Mouse (Mus musculus) embryonic facial prominence, embryonic 10.5 days (tissue): ENCODE data around the gene Fgd4. TPM values are rescaled to one million over a fixed set of nuclear protein-coding genes. Genes with fewer than 3 reads are reported as not detected.
"Not testable (repeated sequence)": the region's sequence is repeated elsewhere in the genome, so short reads cannot be mapped to it uniquely, and the experiment has no call there.

ENCODE experiments used
- DNase-seq: peaks from one replicate; pipeline ENCODE4 v3.0.0-alpha.2; 2017; ENCODE audit warnings: low spot score
- H3K27ac ChIP-seq: fragments of 300-500 bp; sonication (generic); replicated peaks from 2 replicates; pipeline ENCODE4 v1.5.1; 2016; ENCODE audit warnings: mild to moderate bottlenecking
- H3K27me3 ChIP-seq: fragments of 300-500 bp; sonication (generic); replicated peaks from 2 replicates; pipeline ENCODE4 v1.6.1; 2016; ENCODE audit warnings: low read depth, mild to moderate bottlenecking; ENCODE audit not compliant: poor library complexity, severe bottlenecking
- H3K36me3 ChIP-seq: fragments of 300-500 bp; sonication (generic); replicated peaks from 2 replicates; pipeline ENCODE4 v1.6.1; 2016; ENCODE audit warnings: mild to moderate bottlenecking, moderate library complexity
- H3K4me1 ChIP-seq: fragments of 300-500 bp; sonication (generic); 2 replicates; pipeline ENCODE4 v1.6.1; 2016
- H3K4me3 ChIP-seq: fragments of 300-500 bp; sonication (generic); 2 replicates; pipeline ENCODE4 v1.5.1; 2016; ENCODE audit warnings: mild to moderate bottlenecking, moderate library complexity
- H3K9me3 ChIP-seq: fragments of 300-500 bp; sonication (generic); 2 replicates; pipeline ENCODE4 v1.6.1; 2016; ENCODE audit warnings: mild to moderate bottlenecking
- WGBS: fragments of 180-500 bp; shearing (Covaris S2); methylation state at CpG from one replicate; pipeline ENCODE4 v1.1.7; 2016; 5-methylcytosine and 5-hydroxymethylcytosine counted together
- polyA plus RNA-seq: library from polyadenylated mRNA; unstranded; fragments of >200 nt; fragmentation: Nextera tagmentation; extraction: Ambion mirVana; gene quantifications from 2 replicates; pipeline ENCODE4 v1.2.1, GENCODE M21; 2016

Fgd4 gene
- polyA plus RNA-seq, 1 experiment from 2014 or later: 10.3 TPM

- Histone ChIP-seq H3K4me3 (no peak overlapping the region), H3K27me3 (no peaks in the 10 kb centered on the region), H3K4me1 (peaks cover 23% of the 10 kb centered on the region), H3K27ac (no peak overlapping the region), H3K9me3 (no peaks in the 10 kb centered on the region), H3K36me3 (no peaks in the 10 kb centered on the region)
- DNase-seq: no peak
- WGBS: 59% methylated on average over 8 of the region's 8 CpGs
Measured at GRCm38 (mm10) chr16:16527267-16527666, 73.1 kb downstream of the Fgd4 start.

- Histone ChIP-seq H3K4me1 (peaks cover 23% of the 10 kb centered on the region), H3K27me3 (no peaks in the 10 kb centered on the region), H3K9me3 (no peaks in the 10 kb centered on the region), H3K4me3 (no peak overlapping the region), H3K36me3 (no peaks in the 10 kb centered on the region), H3K27ac (no peak overlapping the region)
- DNase-seq: no peak
- 65% methylated on average over 6 of the region's 6 CpGs for WGBS
Measured at GRCm38 (mm10) chr16:16526741-16527105, 73.6 kb downstream of the Fgd4 start.

GRCm38 (mm10) chr16:16526097-16526740 lies 74.1 kb downstream of the Fgd4 start:
- WGBS: 69% methylated on average over 6 of the region's 6 CpGs
- H3K27me3 ChIP-seq: no peaks in the 10 kb centered on the region
- no peak for DNase-seq
- H3K27ac ChIP-seq: no peak overlapping the region; the same call in 1 of the 2 replicates
- H3K36me3 ChIP-seq: no peaks in the 10 kb centered on the region
- peaks cover 23% of the 10 kb centered on the region for H3K4me1 ChIP-seq
- no peaks in the 10 kb centered on the region for H3K9me3 ChIP-seq
- no peak overlapping the region for H3K4me3 ChIP-seq

- 74% methylated on average over 3 of the region's 3 CpGs for WGBS
- H3K4me1 ChIP-seq: peaks cover 23% of the 10 kb centered on the region
- no peaks in the 10 kb centered on the region for H3K27me3 ChIP-seq
- no peaks in the 10 kb centered on the region for H3K36me3 ChIP-seq
- H3K9me3 ChIP-seq: no peaks in the 10 kb centered on the region
- H3K4me3 ChIP-seq: no peak overlapping the region
- no peak overlapping the region for H3K27ac ChIP-seq
- no peak for DNase-seq
Measured at GRCm38 (mm10) chr16:16525266-16525904, 75.0 kb downstream of the Fgd4 start.

- H3K36me3 ChIP-seq: no peaks in the 10 kb centered on the region
- H3K4me3 ChIP-seq: no peak overlapping the region
- H3K4me1 ChIP-seq: peaks cover 23% of the 10 kb centered on the region
- H3K27me3 ChIP-seq: no peaks in the 10 kb centered on the region
- H3K9me3 ChIP-seq: no peaks in the 10 kb centered on the region
- WGBS: 87% methylated on average over 2 of the region's 2 CpGs
- H3K27ac ChIP-seq: no peak overlapping the region
- DNase-seq: no peak
Measured at GRCm38 (mm10) chr16:16523632-16524031, 76.7 kb downstream of the Fgd4 start.

GRCm38 (mm10) chr16:16522869-16523268 lies 77.5 kb downstream of the Fgd4 start:
- WGBS: 65% methylated on average over 2 of the region's 2 CpGs
- H3K27me3 ChIP-seq, H3K9me3 ChIP-seq: not testable (repeated sequence)

GRCm38 (mm10) chr16:16501491-16501890 lies 98.9 kb downstream of the Fgd4 start:
- H3K27ac ChIP-seq: no peak overlapping the region
- H3K4me1 ChIP-seq: no peaks in the 10 kb centered on the region
- no peak for DNase-seq
- no peaks in the 10 kb centered on the region for H3K9me3 ChIP-seq
- no peak overlapping the region for H3K4me3 ChIP-seq
- H3K27me3 ChIP-seq: no peaks in the 10 kb centered on the region
- no peaks in the 10 kb centered on the region for H3K36me3 ChIP-seq
- WGBS: 91% methylated on average over 3 of the region's 3 CpGs

More at GRCm38 (mm10) chr16:16522869-16523268, 77.5 kb downstream of the Fgd4 start:
- peaks cover 20% of the 10 kb centered on the region for H3K4me1 ChIP-seq
- H3K4me3 ChIP-seq, DNase-seq, H3K36me3 ChIP-seq, H3K27ac ChIP-seq: not testable (repeated sequence)

GRCm38 (mm10) chr16:16500926-16501325 lies 99.4 kb downstream of the Fgd4 start:
- no peaks in the 10 kb centered on the region for H3K27me3 ChIP-seq
- H3K27ac ChIP-seq: no peak overlapping the region
- no peak overlapping the region for H3K4me3 ChIP-seq
- H3K4me1 ChIP-seq: no peaks in the 10 kb centered on the region
- WGBS: 88% methylated on average over 2 of the region's 2 CpGs
- DNase-seq: no peak
- no peaks in the 10 kb centered on the region for H3K9me3 ChIP-seq
- no peaks in the 10 kb centered on the region for H3K36me3 ChIP-seq

- Histone ChIP-seq H3K27me3 (no peaks in the 10 kb centered on the region), H3K4me1 (no peaks in the 10 kb centered on the region), H3K9me3 (no peaks in the 10 kb centered on the region), H3K27ac (no peak overlapping the region), H3K4me3 (no peak overlapping the region), H3K36me3 (no peaks in the 10 kb centered on the region)
- DNase-seq: no peak
Measured at GRCm38 (mm10) chr16:16498798-16499197, 101.6 kb downstream of the Fgd4 start.

- H3K9me3 ChIP-seq: no peaks in the 10 kb centered on the region
Measured at GRCm38 (mm10) chr16:16485523-16486043, 114.8 kb downstream of the Fgd4 start.

GRCm38 (mm10) chr16:16484601-16485000 lies 115.7 kb downstream of the Fgd4 start:
- DNase-seq: no peak
- H3K36me3 ChIP-seq: peaks cover 10% of the 10 kb centered on the region
- no peak overlapping the region for H3K4me3 ChIP-seq
- no peak overlapping the region for H3K27ac ChIP-seq
- H3K27me3 ChIP-seq: no peaks in the 10 kb centered on the region
- no peaks in the 10 kb centered on the region for H3K4me1 ChIP-seq
- 87% methylated on average over 4 of the region's 4 CpGs for WGBS
- no peaks in the 10 kb centered on the region for H3K9me3 ChIP-seq

More at GRCm38 (mm10) chr16:16485523-16486043, 114.8 kb downstream of the Fgd4 start:
- WGBS: 90% methylated on average over 1 of the region's 1 CpGs
- no peak for DNase-seq
- no peaks in the 10 kb centered on the region for H3K4me1 ChIP-seq
- no peaks in the 10 kb centered on the region for H3K27me3 ChIP-seq
- no peak overlapping the region for H3K4me3 ChIP-seq
- no peak overlapping the region for H3K27ac ChIP-seq
- H3K36me3 ChIP-seq: peaks cover 10% of the 10 kb centered on the region

- WGBS: 91% methylated on average over 10 of the region's 10 CpGs
Measured at GRCm38 (mm10) chr16:16473451-16473850, 126.9 kb downstream of the Fgd4 start.

GRCm38 (mm10) chr16:16450021-16450420 lies 150.3 kb downstream of the Fgd4 start:
- Histone ChIP-seq H3K36me3 (peaks cover 8% of the 10 kb centered on the region), H3K27me3 (no peaks in the 10 kb centered on the region), H3K9me3 (no peaks in the 10 kb centered on the region), H3K4me1 (no peaks in the 10 kb centered on the region), H3K27ac (no peak overlapping the region), H3K4me3 (no peak overlapping the region)
- DNase-seq: no peak
- 88% methylated on average over 1 of the region's 1 CpGs for WGBS

More at GRCm38 (mm10) chr16:16473451-16473850, 126.9 kb downstream of the Fgd4 start:
- not testable (repeated sequence) for H3K9me3 ChIP-seq, H3K27ac ChIP-seq, H3K4me1 ChIP-seq, DNase-seq, H3K4me3 ChIP-seq, H3K27me3 ChIP-seq
- H3K36me3 ChIP-seq: peaks cover 18% of the 10 kb centered on the region
